11 mouse cellular contexts compared by ENCODE assay signal in the genomic region with DNA sequence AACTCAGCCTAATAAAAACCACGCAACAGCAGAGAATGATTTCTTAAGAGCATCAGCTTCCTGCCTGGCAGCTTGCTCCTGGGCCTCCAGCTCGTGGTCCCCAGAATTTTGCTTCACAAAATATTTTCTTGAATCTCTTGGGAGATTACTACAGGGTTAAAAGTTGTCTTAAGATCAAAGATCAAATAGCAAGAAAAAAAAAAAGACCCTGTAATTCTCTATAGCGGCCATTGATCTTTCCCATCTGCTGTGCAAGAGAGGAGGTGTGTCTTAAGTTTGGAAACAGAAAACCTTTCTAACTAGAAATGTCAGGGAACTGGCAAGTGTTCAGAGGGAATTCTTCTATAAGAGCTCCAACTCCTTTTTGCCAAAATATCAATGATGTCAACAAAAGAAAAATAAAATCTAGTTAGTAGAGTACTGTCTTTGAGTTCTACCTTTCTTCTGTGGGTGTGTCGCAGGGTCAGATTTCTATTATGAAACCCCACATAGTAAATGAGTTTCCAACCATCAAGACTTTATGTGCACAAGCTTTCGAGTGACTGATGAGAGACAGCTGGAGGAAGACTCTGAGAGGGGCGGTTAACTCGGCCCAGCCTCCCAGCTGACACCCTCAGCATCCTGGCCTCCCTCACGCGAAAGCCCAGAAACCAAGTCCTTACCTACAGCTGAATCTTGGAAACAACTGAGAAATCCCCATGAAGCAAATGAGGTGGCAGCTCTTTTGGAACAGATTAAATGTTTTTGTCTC. TPM values are rescaled to one million over a fixed set of nuclear protein-coding genes. Genes with fewer than 3 reads are reported as not detected.
DNase-seq lines count a peak whose midpoint lies in the region; ATAC-seq and TF ChIP-seq lines count a peak whose summit lies in the region.
"Had no signal": no experiment of that assay in that cellular context is flagged by ENCODE, and none has a peak within 500 bp of the region (broad histone marks: within the 10 kb centered on the region; RNA-seq: fewer than 3 reads in every experiment).

No protein-coding gene starts in this region.

- TF ChIP-seq POLR2A in lung, adult 2 months (IDR thresholded peaks at IDR 0.05; ENCODE audit: borderline replicate concordance, extremely low read depth, low read depth, low read length) = no peak

- H3K9ac ChIP-seq in lung, embryonic 14.5 days = no peak overlapping the region
- no peak overlapping the region for H3K9ac ChIP-seq in forebrain, embryonic 16.5 days (replicated peaks; ENCODE audit: low read depth, low read length)
- no peak overlapping the region for H3K9ac ChIP-seq in stomach, embryonic 16.5 days (ENCODE audit: low read length)

- no peaks in the 10 kb centered on the region for H3K9me3 ChIP-seq in lung, embryonic 14.5 days (ENCODE audit: low read depth, low read length)
- H3K9me3 ChIP-seq in forebrain, embryonic 16.5 days (ENCODE audit: control insufficient read depth, low read length) = no peaks in the 10 kb centered on the region
- H3K9me3 ChIP-seq in stomach, embryonic 16.5 days (replicated peaks; ENCODE audit: control insufficient read depth, low read length) = no peaks in the 10 kb centered on the region

- DNase-seq in lung, embryonic 14.5 days = peak; percentile 90
- no peak for DNase-seq in lung, adult 2 months
- DNase-seq in kidney, postnatal 4 days = peak; percentile 51 to 71
- no peak for DNase-seq in left cerebral cortex, adult 9 months (ENCODE audit: low spot score in 2 of 2)
- no peak for DNase-seq in left cerebral cortex, adult 2 months (ENCODE audit: extremely low spot score in 1 of 2, low spot score in 2 of 2)
- no peak for DNase-seq in adrenal gland, postnatal 4 days (ENCODE audit: low spot score in 2 of 2)
- DNase-seq: adrenal gland, postnatal 25 days; cerebellum, postnatal 10 days; gastrocnemius, postnatal 10 days had no signal

- H3K36me3 ChIP-seq in lung, embryonic 14.5 days (ENCODE audit: insufficient read depth) = no peaks in the 10 kb centered on the region
- no peaks in the 10 kb centered on the region for H3K36me3 ChIP-seq in forebrain, embryonic 16.5 days (ENCODE audit: control insufficient read depth, insufficient read depth)
- H3K36me3 ChIP-seq in stomach, embryonic 16.5 days (ENCODE audit: control insufficient read depth, insufficient read depth, low read length) = no peaks in the 10 kb centered on the region

- 19% methylated on average over 9 of the region's 9 CpGs for WGBS in lung, embryonic 14.5 days
- WGBS in lung, adult 2 months = 51% methylated on average over 9 of the region's 9 CpGs
- 24% methylated on average over 9 of the region's 9 CpGs for WGBS in forebrain, embryonic 16.5 days
- 25% methylated on average over 9 of the region's 9 CpGs for WGBS in stomach, embryonic 16.5 days

- intact Hi-C loops in left cerebral cortex, adult 2 months (cut with DNase I) = no loop called here

- no peak for TF ChIP-seq CTCF in lung, embryonic 14.5 days (IDR thresholded peaks at IDR 0.05; ENCODE audit: low read depth)
- no peak for TF ChIP-seq CTCF in lung, adult 2 months (IDR thresholded peaks at IDR 0.05; ENCODE audit: insufficient read depth, low read length)
- TF ChIP-seq CTCF in left cerebral cortex, adult 2 months (IDR thresholded peaks at IDR 0.05) = no peak

- no peaks in the 10 kb centered on the region for H3K27me3 ChIP-seq in lung, embryonic 14.5 days (ENCODE audit: insufficient read depth, low read length)
- H3K27me3 ChIP-seq in forebrain, embryonic 16.5 days (replicated peaks; ENCODE audit: control insufficient read depth, insufficient read depth, low read length) = peaks cover 13% of the 10 kb centered on the region
- no peaks in the 10 kb centered on the region for H3K27me3 ChIP-seq in stomach, embryonic 16.5 days (ENCODE audit: control insufficient read depth, insufficient read depth, low read length)

- H3K27ac ChIP-seq in lung, embryonic 14.5 days (ENCODE audit: low read depth) = peak overlapping the region; percentile 90
- H3K27ac ChIP-seq in forebrain, embryonic 16.5 days (ENCODE audit: low read length) = no peak overlapping the region
- H3K27ac ChIP-seq in stomach, embryonic 16.5 days (ENCODE audit: low read length) = peak overlapping the region; percentile 66
- no peak overlapping the region for H3K27ac ChIP-seq in left cerebral cortex, adult 2 months

- no peak overlapping the region for H3K4me3 ChIP-seq in lung, embryonic 14.5 days (ENCODE audit: low read depth, low read length)
- H3K4me3 ChIP-seq in lung, adult 2 months (replicated peaks; ENCODE audit: extremely low read depth, low read depth, low read length) = no peak overlapping the region
- no peak overlapping the region for H3K4me3 ChIP-seq in forebrain, embryonic 16.5 days (replicated peaks; ENCODE audit: low read length)
- no peak overlapping the region for H3K4me3 ChIP-seq in stomach, embryonic 16.5 days (replicated peaks; ENCODE audit: low read length)
- H3K4me3 ChIP-seq in left cerebral cortex, adult 2 months = no peak overlapping the region

- peak; percentile 92 for ATAC-seq in lung, embryonic 14.5 days (ENCODE audit: insufficient read depth)
- peak; percentile 72 for ATAC-seq in forebrain, embryonic 16.5 days
- ATAC-seq in stomach, embryonic 16.5 days (ENCODE audit: insufficient read depth, low FRiP score) = peak; percentile 61; the same call in 1 of the 2 replicates

- H3K4me1 ChIP-seq in lung, embryonic 14.5 days (ENCODE audit: insufficient read depth) = peaks cover 20% of the 10 kb centered on the region
- H3K4me1 ChIP-seq in lung, adult 2 months (ENCODE audit: control insufficient read depth, insufficient read depth, low read length) = no peaks in the 10 kb centered on the region; the same call in 1 of the 2 replicates
- H3K4me1 ChIP-seq in forebrain, embryonic 16.5 days (replicated peaks; ENCODE audit: control insufficient read depth, insufficient read depth, low read length) = peaks cover 13% of the 10 kb centered on the region
- peaks cover 16% of the 10 kb centered on the region for H3K4me1 ChIP-seq in stomach, embryonic 16.5 days (ENCODE audit: control insufficient read depth, insufficient read depth, low read length)

- 0 out of 2 replicates have a peak overlapping the region, but pooled peaks have one; percentile 3 for H3K4me2 ChIP-seq in lung, embryonic 14.5 days
- no peak overlapping the region for H3K4me2 ChIP-seq in forebrain, embryonic 16.5 days (ENCODE audit: low read length)
- no peak overlapping the region for H3K4me2 ChIP-seq in stomach, embryonic 16.5 days (ENCODE audit: low read depth, low read length)

RNA-seq across cellular contexts. Expression of a gene that starts 59.4 kb away (rescaled TPM):
- polyA plus RNA-seq in lung, embryonic 14.5 days (2014; fragmentation: Nextera tagmentation; extraction: Ambion mirVana) = 20.6 and 21.0 TPM in 2 replicates
- 2.8 and 4.7 TPM in 2 replicates for polyA plus RNA-seq in lung, adult 2 months (2012; rRNA removed)
- 29.3 and 29.4 TPM in 2 replicates for polyA plus RNA-seq in forebrain, embryonic 16.5 days (2015; fragmentation: Nextera tagmentation; extraction: Ambion mirVana)
- polyA plus RNA-seq in stomach, embryonic 16.5 days (2015; fragmentation: Nextera tagmentation; extraction: Ambion mirVana) = 18.8 and 18.9 TPM in 2 replicates
- 10 to 100 TPM; 25.0 to 25.6 TPM for total RNA-seq in left cerebral cortex, adult 2 months (2021)
- 10 to 100 TPM; 13.6 to 14.0 TPM for total RNA-seq in adrenal gland, postnatal 4 days (2021)

Comparison
In these comparisons a context has a peak if more than half of its experiments do, and no peak if none do; other contexts are left out.
1. DNase-seq: peak in lung, embryonic 14.5 days (single experiment) and kidney, postnatal 4 days (2 of 2); none in lung, adult 2 months (single experiment), left cerebral cortex, adult 9 months (0 of 2), left cerebral cortex, adult 2 months (0 of 2) and adrenal gland, postnatal 4 days (0 of 2).
2. H3K27ac ChIP-seq: peak in lung, embryonic 14.5 days (single experiment) and stomach, embryonic 16.5 days (single experiment); none in forebrain, embryonic 16.5 days (single experiment) and left cerebral cortex, adult 2 months (single experiment).
3. Peak in every context shown above with its lines, with median percentiles within 50 percentile points of each other: ATAC-seq.